25 mouse cellular contexts compared by ENCODE assay signal in genomic region chr6:148375618-148376209, GRCm38 (mm10).
DNase-seq lines count a peak whose midpoint lies in the region; ATAC-seq and TF ChIP-seq lines count a peak whose summit lies in the region.
"Had no signal": no experiment of that assay in that cellular context is flagged by ENCODE, and none has a peak within 500 bp of the region (broad histone marks: within the 10 kb centered on the region; RNA-seq: fewer than 3 reads in every experiment).

No protein-coding gene starts in this region.

- peaks cover 4% of the 10 kb centered on the region for H3K4me1 ChIP-seq in heart, adult 2 months (ENCODE audit: control insufficient read depth, insufficient read depth, low read length)
- no peaks in the 10 kb centered on the region for H3K4me1 ChIP-seq in midbrain, embryonic 11.5 days (ENCODE audit: control insufficient read depth, insufficient read depth, low read length)
- H3K4me1 ChIP-seq in midbrain, embryonic 16.5 days (ENCODE audit: control insufficient read depth, insufficient read depth, low read length) = no peaks in the 10 kb centered on the region
- H3K4me1 ChIP-seq: embryonic facial prominence, embryonic 12.5 days; embryonic facial prominence, embryonic 15.5 days; heart, embryonic 12.5 days; heart, embryonic 15.5 days had no signal

- no peak overlapping the region for H3K4me3 ChIP-seq in heart, adult 2 months
- no peak overlapping the region for H3K4me3 ChIP-seq in midbrain, embryonic 11.5 days (ENCODE audit: low read depth, low read length)
- no peak overlapping the region for H3K4me3 ChIP-seq in midbrain, embryonic 16.5 days (ENCODE audit: low read depth, low read length)
- H3K4me3 ChIP-seq: embryonic facial prominence, embryonic 12.5 days; embryonic facial prominence, embryonic 15.5 days; heart, embryonic 12.5 days; heart, embryonic 15.5 days had no signal

- peak overlapping the region; percentile 15 for H3K27ac ChIP-seq in heart, adult 2 months
- H3K27ac ChIP-seq in midbrain, embryonic 11.5 days (ENCODE audit: low read depth, low read length) = no peak overlapping the region
- no peak overlapping the region for H3K27ac ChIP-seq in midbrain, embryonic 16.5 days (ENCODE audit: low read length)
- H3K27ac ChIP-seq: embryonic facial prominence, embryonic 12.5 days; embryonic facial prominence, embryonic 15.5 days; heart, embryonic 15.5 days; hindbrain, embryonic 14.5 days; hindbrain, postnatal 0 days had no signal

- no peaks in the 10 kb centered on the region for H3K9me3 ChIP-seq in midbrain, embryonic 11.5 days (ENCODE audit: control insufficient read depth, low read length)
- no peaks in the 10 kb centered on the region for H3K9me3 ChIP-seq in midbrain, embryonic 16.5 days (replicated peaks; ENCODE audit: control insufficient read depth, low read length, poor library complexity, severe bottlenecking)
- H3K9me3 ChIP-seq: embryonic facial prominence, embryonic 12.5 days; embryonic facial prominence, embryonic 15.5 days; heart, embryonic 15.5 days had no signal

- TF ChIP-seq POLR2A in heart, adult 2 months (IDR thresholded peaks at IDR 0.05; ENCODE audit: insufficient read depth, low read depth, low read length) = no peak

- no peak for TF ChIP-seq EP300 in heart, adult 2 months (IDR thresholded peaks at IDR 0.05; ENCODE audit: insufficient read depth, low read depth, low read length)

- no peak overlapping the region for H3K4me2 ChIP-seq in midbrain, embryonic 11.5 days
- no peak overlapping the region for H3K4me2 ChIP-seq in midbrain, embryonic 16.5 days (ENCODE audit: low read length)
- H3K4me2 ChIP-seq: embryonic facial prominence, embryonic 12.5 days; embryonic facial prominence, embryonic 15.5 days; heart, embryonic 12.5 days; heart, embryonic 15.5 days; hindbrain, embryonic 14.5 days had no signal

- intact Hi-C loops in heart, adult 2 months (cut with DNase I) = no loop called here
- intact Hi-C loops in heart, postnatal 14 days (cut with DNase I) = no loop called here

- H3K79me2 ChIP-seq in heart, adult 2 months (replicated peaks; ENCODE audit: control insufficient read depth, insufficient read depth, low read length) = peaks cover 2% of the 10 kb centered on the region; the same call in 1 of the 2 replicates

- peak; percentile 89 for ATAC-seq in frontal cortex, adult (ENCODE audit: low TSS enrichment)
- ATAC-seq in midbrain, embryonic 11.5 days (ENCODE audit: low FRiP score) = no peak
- ATAC-seq in midbrain, embryonic 16.5 days = no peak
- ATAC-seq: activated CD4-positive, CD25-positive, alpha-beta regulatory T cell, adult 4 months; forebrain, embryonic 14.5 days; forebrain, postnatal 0 days; hindbrain, postnatal 0 days; inflammation-experienced regulatory T-cells, adult 6 months; intestine, embryonic 16.5 days had no signal

- H3K36me3 ChIP-seq in heart, adult 2 months (ENCODE audit: control insufficient read depth, insufficient read depth, low read length) = peaks cover 6% of the 10 kb centered on the region
- no peaks in the 10 kb centered on the region for H3K36me3 ChIP-seq in midbrain, embryonic 11.5 days (ENCODE audit: control insufficient read depth, insufficient read depth, low read length)
- no peaks in the 10 kb centered on the region for H3K36me3 ChIP-seq in midbrain, embryonic 16.5 days (ENCODE audit: control insufficient read depth, insufficient read depth, low read length)
- H3K36me3 ChIP-seq: embryonic facial prominence, embryonic 12.5 days; embryonic facial prominence, embryonic 15.5 days; heart, embryonic 12.5 days; heart, embryonic 15.5 days had no signal

- no peak for TF ChIP-seq CTCF in heart, adult 2 months (IDR thresholded peaks at IDR 0.05)

- DNase-seq in frontal cortex, postnatal 25 days (ENCODE audit: low spot score in 2 of 2) = no peak
- peak in 1 of 2 experiments; percentile 17 for DNase-seq in heart, adult 2 months
- no peak for DNase-seq in heart, postnatal 14 days
- peak; percentile 28 for DNase-seq in midbrain, embryonic 11.5 days (ENCODE audit: low spot score, missing footprints)
- DNase-seq: adrenal gland, adult 8-10 months; adrenal gland, postnatal 25 days; cerebellum, adult 18-20 months; cerebellum, adult 9-10 months; cerebellum, postnatal 14 days; forebrain, postnatal 0 days; gastrocnemius, postnatal 14 days; heart, postnatal 10 days; heart, postnatal 4 days had no signal

- H3K9ac ChIP-seq in heart, adult 2 months (ENCODE audit: low read depth, low read length) = no peak overlapping the region
- H3K9ac ChIP-seq in midbrain, embryonic 11.5 days (ENCODE audit: low read length) = no peak overlapping the region
- no peak overlapping the region for H3K9ac ChIP-seq in midbrain, embryonic 16.5 days (ENCODE audit: low read depth, low read length)
- H3K9ac ChIP-seq: embryonic facial prominence, embryonic 12.5 days; embryonic facial prominence, embryonic 15.5 days; forebrain, postnatal 0 days; heart, embryonic 12.5 days; heart, embryonic 15.5 days; hindbrain, embryonic 14.5 days had no signal

- H3K27me3 ChIP-seq in heart, adult 2 months (ENCODE audit: control insufficient read depth, insufficient read depth, low read length) = no peaks in the 10 kb centered on the region
- H3K27me3 ChIP-seq in midbrain, embryonic 11.5 days (ENCODE audit: control insufficient read depth, insufficient read depth, low read length) = no peaks in the 10 kb centered on the region
- no peaks in the 10 kb centered on the region for H3K27me3 ChIP-seq in midbrain, embryonic 16.5 days (ENCODE audit: control insufficient read depth, insufficient read depth, low read depth, low read length)
- H3K27me3 ChIP-seq: embryonic facial prominence, embryonic 12.5 days; embryonic facial prominence, embryonic 15.5 days; heart, embryonic 12.5 days; heart, embryonic 15.5 days had no signal

- WGBS in heart, adult 2 months = 74% methylated on average over 3 of the region's 3 CpGs
- 40% methylated on average over 3 of the region's 3 CpGs for WGBS in midbrain, embryonic 11.5 days
- WGBS in midbrain, embryonic 16.5 days = 49% methylated on average over 3 of the region's 3 CpGs
